Mouse (Mus musculus) stomach, embryonic 16.5 days (tissue): ENCODE measurements around the gene Fbxo10. TPM values are rescaled to one million over a fixed set of nuclear protein-coding genes. Genes with fewer than 3 reads are reported as not detected.
A peak's percentile ranks its signal among the peaks of the same experiment; 100 is the strongest.
"Not testable (repeated sequence)": the region's sequence is repeated elsewhere in the genome, so short reads cannot be mapped to it uniquely, and the experiment has no call there.

Experiments
- ATAC-seq: fragments of 200-750 bp; cut with Nextera tagmentation; 2 replicates; pipeline ENCODE4 v1.8.0; 2017; ENCODE audit warnings: moderate number of reproducible peaks, moderate TSS enrichment; ENCODE audit not compliant: insufficient read depth, low FRiP score
- H3K27ac ChIP-seq: fragments of 300-500 bp; sonication (generic); 2 replicates; pipeline ENCODE4 v1.5.1; 2014; ENCODE audit warnings: low read length
- H3K27me3 ChIP-seq: fragments of 300-500 bp; sonication (generic); 2 replicates; pipeline ENCODE4 v1.6.1; 2014; ENCODE audit warnings: low read length, control low read depth, mixed read lengths; ENCODE audit not compliant: control insufficient read depth, insufficient read depth
- H3K36me3 ChIP-seq: fragments of 300-500 bp; sonication (generic); 2 replicates; pipeline ENCODE4 v1.6.1; 2014; ENCODE audit warnings: low read length; ENCODE audit not compliant: control insufficient read depth, insufficient read depth
- H3K4me1 ChIP-seq: fragments of 300-500 bp; sonication (generic); 2 replicates; pipeline ENCODE4 v1.6.1; 2014; ENCODE audit warnings: low read length, control low read depth, mixed read lengths; ENCODE audit not compliant: control insufficient read depth, insufficient read depth
- H3K4me2 ChIP-seq: fragments of 300-500 bp; sonication (generic); 2 replicates; pipeline ENCODE4 v1.6.1; 2014; ENCODE audit warnings: low read depth, low read length, mixed read lengths
- H3K4me3 ChIP-seq: fragments of 300-500 bp; sonication (generic); replicated peaks from 2 replicates; pipeline ENCODE4 v1.5.1; 2014; ENCODE audit warnings: mild to moderate bottlenecking, low read length
- H3K9ac ChIP-seq: fragments of 300-500 bp; sonication (generic); 2 replicates; pipeline ENCODE4 v1.6.1; 2014; ENCODE audit warnings: low read length
- H3K9me3 ChIP-seq: fragments of 300-500 bp; sonication (generic); replicated peaks from 2 replicates; pipeline ENCODE4 v1.6.1; 2016; ENCODE audit warnings: low read length, control low read depth; ENCODE audit not compliant: control insufficient read depth
- WGBS: fragments of 180-500 bp; shearing (Covaris S2); extraction: QIAGEN DNeasy Blood & Tissue Kit; methylation state at CpG from one replicate; pipeline ENCODE4 v1.1.7; 2014; 5-methylcytosine and 5-hydroxymethylcytosine counted together
- polyA plus RNA-seq: library from polyadenylated mRNA; unstranded; fragments of >200 nt; fragmentation: Nextera tagmentation; extraction: Ambion mirVana; gene quantifications from 2 replicates; pipeline ENCODE4 v1.2.1, GENCODE M21; 2015

Fbxo10 gene
- polyA plus RNA-seq, 1 experiment from 2014 or later = 13.3 TPM

GRCm38 (mm10) chr4:45084895-45085290 lies 489 bp upstream of the Fbxo10 start:
- Histone ChIP-seq H3K27me3 (no peaks in the 10 kb centered on the region), H3K36me3 (no peaks in the 10 kb centered on the region), H3K4me1 (peaks cover 4% of the 10 kb centered on the region; the same call in 1 of the 2 replicates), H3K4me2 (peak overlapping the region; percentile 84), H3K9ac (peak overlapping the region; percentile 31; the same call in 1 of the 2 replicates), H3K9me3 (no peaks in the 10 kb centered on the region), H3K27ac (peak overlapping the region; percentile 34), H3K4me3 (peak overlapping the region; percentile 93)
- ATAC-seq = peak; percentile 5; the same call in 1 of the 2 replicates
- WGBS = 28% methylated on average over 8 of the region's 8 CpGs

GRCm38 (mm10) chr4:45083487-45083886 lies 917 bp downstream of the Fbxo10 start:
- Histone ChIP-seq H3K36me3 (0 out of 2 replicates have a peak, but pooled peaks cover 3% of the 10 kb centered on the region), H3K9ac (peak overlapping the region; percentile 97), H3K9me3 (no peaks in the 10 kb centered on the region), H3K4me3 (peak overlapping the region; percentile 93), H3K4me1 (peaks cover 4% of the 10 kb centered on the region; the same call in 1 of the 2 replicates), H3K27me3 (no peaks in the 10 kb centered on the region), H3K4me2 (peak overlapping the region; percentile 84), H3K27ac (no peak overlapping the region)
- WGBS = 4% methylated on average over 8 of the region's 8 CpGs
- no peak for ATAC-seq

- Histone ChIP-seq H3K36me3 (0 out of 2 replicates have a peak, but pooled peaks cover 3% of the 10 kb centered on the region), H3K4me3 (0 out of 2 replicates have a peak overlapping the region, but pooled peaks have one; percentile 93), H3K4me2 (peak overlapping the region; percentile 84), H3K9me3 (no peaks in the 10 kb centered on the region), H3K27ac (no peak overlapping the region), H3K4me1 (peaks cover 4% of the 10 kb centered on the region; the same call in 1 of the 2 replicates), H3K9ac (peak overlapping the region; percentile 2; the same call in 1 of the 2 replicates), H3K27me3 (no peaks in the 10 kb centered on the region)
- ATAC-seq = no peak
- WGBS = 59% methylated on average over 9 of the region's 9 CpGs
Measured at GRCm38 (mm10) chr4:45082951-45083350, 1.5 kb downstream of the Fbxo10 start.

GRCm38 (mm10) chr4:45081041-45081440 lies 3.4 kb downstream of the Fbxo10 start:
- not testable (repeated sequence) for H3K4me1 ChIP-seq, H3K36me3 ChIP-seq, H3K4me2 ChIP-seq, H3K9ac ChIP-seq, ATAC-seq, H3K9me3 ChIP-seq, H3K27me3 ChIP-seq, H3K27ac ChIP-seq, H3K4me3 ChIP-seq
- WGBS = 91% methylated on average over 4 of the region's 4 CpGs

- 75% methylated on average over 6 of the region's 6 CpGs for WGBS
- H3K9me3 ChIP-seq = no peaks in the 10 kb centered on the region
Measured at GRCm38 (mm10) chr4:45073544-45073943, 10.9 kb downstream of the Fbxo10 start.

GRCm38 (mm10) chr4:45072261-45072973 lies 12.0 kb downstream of the Fbxo10 start:
- Histone ChIP-seq H3K4me1 (0 out of 2 replicates have a peak, but pooled peaks cover 3% of the 10 kb centered on the region), H3K4me3 (no peak overlapping the region), H3K36me3 (no peaks in the 10 kb centered on the region), H3K27ac (no peak overlapping the region), H3K9me3 (no peaks in the 10 kb centered on the region), H3K4me2 (no peak overlapping the region), H3K9ac (no peak overlapping the region), H3K27me3 (no peaks in the 10 kb centered on the region)
- 52% methylated on average over 15 of the region's 15 CpGs for WGBS
- ATAC-seq = no peak

More at GRCm38 (mm10) chr4:45073544-45073943, 10.9 kb downstream of the Fbxo10 start:
- Histone ChIP-seq H3K4me2 (no peak overlapping the region), H3K36me3 (0 out of 2 replicates have a peak, but pooled peaks cover under 1% of the 10 kb centered on the region), H3K27me3 (no peaks in the 10 kb centered on the region), H3K4me3 (no peak overlapping the region), H3K27ac (no peak overlapping the region), H3K9ac (no peak overlapping the region), H3K4me1 (0 out of 2 replicates have a peak, but pooled peaks cover 3% of the 10 kb centered on the region)
- no peak for ATAC-seq

GRCm38 (mm10) chr4:45067742-45068141 lies 16.7 kb downstream of the Fbxo10 start:
- H3K36me3 ChIP-seq = no peaks in the 10 kb centered on the region
- no peak; the same call in 1 of the 2 replicates for ATAC-seq
- H3K27ac ChIP-seq = no peak overlapping the region
- 82% methylated on average over 4 of the region's 4 CpGs for WGBS
- no peak overlapping the region for H3K4me2 ChIP-seq
- H3K9me3 ChIP-seq = no peaks in the 10 kb centered on the region
- H3K4me1 ChIP-seq = 0 out of 2 replicates have a peak, but pooled peaks cover 3% of the 10 kb centered on the region
- H3K27me3 ChIP-seq = no peaks in the 10 kb centered on the region
- no peak overlapping the region for H3K9ac ChIP-seq
- H3K4me3 ChIP-seq = no peak overlapping the region

GRCm38 (mm10) chr4:45066036-45066730 lies 18.2 kb downstream of the Fbxo10 start:
- Histone ChIP-seq H3K27ac (no peak overlapping the region), H3K9me3 (no peaks in the 10 kb centered on the region), H3K36me3 (no peaks in the 10 kb centered on the region; the same call in 1 of the 2 replicates), H3K4me1 (no peaks in the 10 kb centered on the region), H3K27me3 (no peaks in the 10 kb centered on the region), H3K4me3 (no peak overlapping the region), H3K9ac (no peak overlapping the region), H3K4me2 (no peak overlapping the region)
- ATAC-seq = no peak
- WGBS = 44% methylated on average over 2 of the region's 2 CpGs

- Histone ChIP-seq H3K4me2 (no peak overlapping the region), H3K4me1 (no peaks in the 10 kb centered on the region), H3K9me3 (no peaks in the 10 kb centered on the region), H3K27me3 (no peaks in the 10 kb centered on the region), H3K9ac (no peak overlapping the region), H3K36me3 (no peaks in the 10 kb centered on the region; the same call in 1 of the 2 replicates), H3K4me3 (no peak overlapping the region), H3K27ac (no peak overlapping the region)
- 61% methylated on average over 2 of the region's 2 CpGs for WGBS
- ATAC-seq = no peak
Measured at GRCm38 (mm10) chr4:45064577-45064976, 19.8 kb downstream of the Fbxo10 start.
